Mouse (Mus musculus): ENCODE measurements at regions not wholly inside any gene's neighbourhood (a gene's known extent, or its start where the extent isn't known, plus 50 kb on each side); places are given as distances from the start of the nearest gene placed in this dataset.
A peak's percentile ranks its signal among the peaks of the same experiment; 100 is the strongest.

DNA sequence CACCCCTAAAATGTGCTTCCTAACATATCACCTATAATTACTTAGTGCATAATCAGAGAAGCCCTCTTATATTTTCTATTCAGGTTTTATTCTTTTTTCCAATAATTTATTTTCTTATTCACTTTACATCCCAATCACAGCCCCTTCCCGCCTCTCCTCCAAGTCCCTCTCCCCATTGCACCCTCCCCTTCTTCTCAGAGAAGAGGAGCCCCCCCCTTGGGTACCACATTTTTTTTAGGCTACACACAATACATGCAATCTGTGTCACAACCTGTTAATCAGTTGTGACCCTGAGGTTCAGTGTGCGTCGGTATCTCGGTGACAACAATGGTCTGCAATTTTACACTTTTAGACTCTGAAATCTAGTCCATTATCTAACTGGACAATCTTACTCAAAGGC is 198.0 kb downstream of the Pik3r1 start:
- Histone ChIP-seq H3K9me3 (ENCODE audit: low read length) (no peaks in the 10 kb centered on the region), H3K27me3 (ENCODE audit: insufficient read depth, low read length) (no peaks in the 10 kb centered on the region), H3K4me2 (replicated peaks; ENCODE audit: low read depth, low read length) (no peak overlapping the region), H3K4me3 (ENCODE audit: low read length) (no peak overlapping the region), H3K36me3 (ENCODE audit: insufficient read depth, low read length) (no peaks in the 10 kb centered on the region), H3K9ac (replicated peaks; ENCODE audit: low read length) (no peak overlapping the region), H3K27ac (ENCODE audit: low read length) (no peak overlapping the region), H3K4me1 (ENCODE audit: insufficient read depth, low read length) (peaks cover 4% of the 10 kb centered on the region; the same call in 1 of the 2 replicates)
- no peak for ATAC-seq (ENCODE audit: low FRiP score, low TSS enrichment)
- WGBS = 81% methylated on average over 4 of the region's 4 CpGs

- H3K9me3 ChIP-seq (ENCODE audit: low read length) = no peaks in the 10 kb centered on the region
- no peak overlapping the region for H3K4me2 ChIP-seq (replicated peaks; ENCODE audit: low read depth, low read length)
- no peak overlapping the region for H3K27ac ChIP-seq (ENCODE audit: low read length)
- no peak overlapping the region for H3K4me3 ChIP-seq (ENCODE audit: low read length)
- no peaks in the 10 kb centered on the region for H3K36me3 ChIP-seq (ENCODE audit: insufficient read depth, low read length)
- 71% methylated on average over 6 of the region's 6 CpGs for WGBS
- ATAC-seq (ENCODE audit: low FRiP score, low TSS enrichment) = no peak
- H3K4me1 ChIP-seq (ENCODE audit: insufficient read depth, low read length) = peaks cover 4% of the 10 kb centered on the region; the same call in 1 of the 2 replicates
- no peaks in the 10 kb centered on the region for H3K27me3 ChIP-seq (ENCODE audit: insufficient read depth, low read length)
- H3K9ac ChIP-seq (replicated peaks; ENCODE audit: low read length) = no peak overlapping the region
Observed at GRCm38 (mm10) chr13:101568985-101569631, 198.9 kb downstream of the Pik3r1 start.

- no peak for ATAC-seq (ENCODE audit: low FRiP score, low TSS enrichment)
Observed at GRCm38 (mm10) chr13:101565323-101565722, 202.7 kb downstream of the Pik3r1 start.

GRCm38 (mm10) chr13:101555371-101555874 is 212.6 kb downstream of the Pik3r1 start:
- no peak overlapping the region for H3K9ac ChIP-seq (replicated peaks; ENCODE audit: low read length)
- H3K4me2 ChIP-seq (replicated peaks; ENCODE audit: low read depth, low read length) = no peak overlapping the region
- H3K36me3 ChIP-seq (ENCODE audit: insufficient read depth, low read length) = no peaks in the 10 kb centered on the region
- H3K4me1 ChIP-seq (ENCODE audit: insufficient read depth, low read length) = peaks cover 10% of the 10 kb centered on the region; the same call in 1 of the 2 replicates
- H3K9me3 ChIP-seq (ENCODE audit: low read length) = no peaks in the 10 kb centered on the region
- no peak for ATAC-seq (ENCODE audit: low FRiP score, low TSS enrichment)
- 79% methylated on average over 3 of the region's 3 CpGs for WGBS
- H3K27ac ChIP-seq (ENCODE audit: low read length) = no peak overlapping the region
- H3K27me3 ChIP-seq (ENCODE audit: insufficient read depth, low read length) = no peaks in the 10 kb centered on the region
- H3K4me3 ChIP-seq (ENCODE audit: low read length) = no peak overlapping the region

More at GRCm38 (mm10) chr13:101565323-101565722, 202.7 kb downstream of the Pik3r1 start:
- Histone ChIP-seq H3K27me3 (ENCODE audit: insufficient read depth, low read length) (no peaks in the 10 kb centered on the region), H3K9ac (replicated peaks; ENCODE audit: low read length) (no peak overlapping the region), H3K36me3 (ENCODE audit: insufficient read depth, low read length) (no peaks in the 10 kb centered on the region), H3K27ac (ENCODE audit: low read length) (no peak overlapping the region), H3K4me3 (ENCODE audit: low read length) (no peak overlapping the region), H3K4me1 (ENCODE audit: insufficient read depth, low read length) (peaks cover 4% of the 10 kb centered on the region; the same call in 1 of the 2 replicates), H3K9me3 (ENCODE audit: low read length) (no peaks in the 10 kb centered on the region), H3K4me2 (replicated peaks; ENCODE audit: low read depth, low read length) (no peak overlapping the region)
- 76% methylated on average over 1 of the region's 1 CpGs for WGBS

- Histone ChIP-seq H3K4me3 (ENCODE audit: low read length) (no peak overlapping the region), H3K36me3 (ENCODE audit: insufficient read depth, low read length) (no peaks in the 10 kb centered on the region), H3K27me3 (ENCODE audit: insufficient read depth, low read length) (no peaks in the 10 kb centered on the region), H3K27ac (ENCODE audit: low read length) (no peak overlapping the region), H3K4me2 (replicated peaks; ENCODE audit: low read depth, low read length) (no peak overlapping the region), H3K9ac (replicated peaks; ENCODE audit: low read length) (no peak overlapping the region), H3K9me3 (ENCODE audit: low read length) (no peaks in the 10 kb centered on the region), H3K4me1 (ENCODE audit: insufficient read depth, low read length) (peaks cover 10% of the 10 kb centered on the region; the same call in 1 of the 2 replicates)
- whole genome bisulfite sequencing = 54% methylated on average over 8 of the region's 8 CpGs
- ATAC-seq (ENCODE audit: low FRiP score, low TSS enrichment) = 0 out of 2 replicates have a peak, but pooled peaks have one; percentile 57
Observed at GRCm38 (mm10) chr13:101553131-101553549, 214.9 kb downstream of the Pik3r1 start.

DNA sequence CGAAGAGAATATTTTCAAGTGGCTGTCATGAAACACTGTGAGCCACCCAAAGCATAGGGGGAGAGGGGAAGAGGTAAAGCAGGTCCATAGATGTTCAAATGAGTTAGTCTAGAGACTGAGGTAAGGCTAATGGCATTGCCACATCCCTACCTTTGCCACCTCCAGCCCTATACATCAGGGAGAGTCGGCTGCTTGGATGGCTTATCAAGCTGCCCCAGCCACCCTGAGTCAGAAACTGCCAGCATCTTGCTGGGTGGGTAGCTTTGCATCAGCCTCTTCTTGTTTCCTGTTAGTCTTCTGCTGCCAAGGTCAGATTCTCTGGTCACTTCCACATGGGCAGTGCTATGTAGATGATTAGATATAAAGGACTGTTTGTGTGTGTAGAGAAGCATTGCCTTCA is 215.6 kb downstream of the Pik3r1 start:
- no peak; the same call in 1 of the 2 replicates for ATAC-seq (ENCODE audit: low FRiP score, low TSS enrichment)

GRCm38 (mm10) chr13:101551068-101551467 is 216.9 kb downstream of the Pik3r1 start:
- Histone ChIP-seq H3K4me1 (ENCODE audit: insufficient read depth, low read length) (peaks cover 15% of the 10 kb centered on the region; the same call in 1 of the 2 replicates), H3K9me3 (ENCODE audit: low read length) (no peaks in the 10 kb centered on the region), H3K27ac (ENCODE audit: low read length) (no peak overlapping the region), H3K9ac (replicated peaks; ENCODE audit: low read length) (no peak overlapping the region), H3K27me3 (ENCODE audit: insufficient read depth, low read length) (no peaks in the 10 kb centered on the region), H3K4me3 (ENCODE audit: low read length) (no peak overlapping the region), H3K36me3 (ENCODE audit: insufficient read depth, low read length) (no peaks in the 10 kb centered on the region), H3K4me2 (replicated peaks; ENCODE audit: low read depth, low read length) (no peak overlapping the region)
- 90% methylated on average over 6 of the region's 6 CpGs for WGBS
- ATAC-seq (ENCODE audit: low FRiP score, low TSS enrichment) = no peak

More for the DNA sequence above, 215.6 kb downstream of the Pik3r1 start:
- H3K27ac ChIP-seq (ENCODE audit: low read length) = no peak overlapping the region
- H3K9ac ChIP-seq (replicated peaks; ENCODE audit: low read length) = no peak overlapping the region
- WGBS = 84% methylated on average over 2 of the region's 2 CpGs
- no peak overlapping the region for H3K4me3 ChIP-seq (ENCODE audit: low read length)
- H3K9me3 ChIP-seq (ENCODE audit: low read length) = no peaks in the 10 kb centered on the region
- no peaks in the 10 kb centered on the region for H3K36me3 ChIP-seq (ENCODE audit: insufficient read depth, low read length)
- no peak overlapping the region for H3K4me2 ChIP-seq (replicated peaks; ENCODE audit: low read depth, low read length)
- H3K27me3 ChIP-seq (ENCODE audit: insufficient read depth, low read length) = no peaks in the 10 kb centered on the region
- H3K4me1 ChIP-seq (ENCODE audit: insufficient read depth, low read length) = peaks cover 15% of the 10 kb centered on the region; the same call in 1 of the 2 replicates

DNA sequence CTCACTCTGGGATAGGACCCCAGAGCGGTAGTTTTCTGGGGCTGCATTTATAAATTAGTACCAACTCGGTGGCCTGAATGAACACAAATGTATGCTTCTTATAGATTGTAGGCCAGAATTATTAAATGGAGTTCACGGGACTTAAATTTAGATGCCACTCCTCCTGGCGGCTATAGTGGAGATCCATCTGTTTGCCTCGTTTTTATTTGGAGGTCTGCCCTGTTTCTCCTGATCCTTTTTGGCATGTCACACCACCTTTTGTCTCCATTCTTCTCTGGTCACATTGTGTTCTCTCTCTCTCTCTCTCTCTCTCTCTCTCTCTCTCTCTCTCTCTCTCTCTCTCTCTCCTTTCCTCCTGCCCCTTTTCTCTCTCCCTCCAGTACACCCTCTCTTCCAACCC is 217.5 kb downstream of the Pik3r1 start:
- no peaks in the 10 kb centered on the region for H3K9me3 ChIP-seq (ENCODE audit: low read length)
- no peak overlapping the region for H3K4me2 ChIP-seq (replicated peaks; ENCODE audit: low read depth, low read length)
- no peak overlapping the region for H3K4me3 ChIP-seq (ENCODE audit: low read length)
- no peak overlapping the region for H3K9ac ChIP-seq (replicated peaks; ENCODE audit: low read length)
- WGBS = 81% methylated on average over 5 of the region's 5 CpGs
- no peak for ATAC-seq (ENCODE audit: low FRiP score, low TSS enrichment)
- peaks cover 19% of the 10 kb centered on the region; the same call in 1 of the 2 replicates for H3K4me1 ChIP-seq (ENCODE audit: insufficient read depth, low read length)
- no peaks in the 10 kb centered on the region for H3K36me3 ChIP-seq (ENCODE audit: insufficient read depth, low read length)
- no peak overlapping the region for H3K27ac ChIP-seq (ENCODE audit: low read length)
- H3K27me3 ChIP-seq (ENCODE audit: insufficient read depth, low read length) = no peaks in the 10 kb centered on the region

GRCm38 (mm10) chr13:101547887-101548286 is 220.1 kb downstream of the Pik3r1 start:
- no peaks in the 10 kb centered on the region for H3K36me3 ChIP-seq (ENCODE audit: insufficient read depth, low read length)
- H3K27me3 ChIP-seq (ENCODE audit: insufficient read depth, low read length) = no peaks in the 10 kb centered on the region
- WGBS = 10% methylated on average over 6 of the region's 6 CpGs
- H3K9me3 ChIP-seq (ENCODE audit: low read length) = no peaks in the 10 kb centered on the region
- H3K27ac ChIP-seq (ENCODE audit: low read length) = no peak overlapping the region
- H3K4me3 ChIP-seq (ENCODE audit: low read length) = no peak overlapping the region
- 0 out of 2 replicates have a peak overlapping the region, but pooled peaks have one; percentile 13 for H3K4me2 ChIP-seq (replicated peaks; ENCODE audit: low read depth, low read length)
- peak; percentile 47; the same call in 1 of the 2 replicates for ATAC-seq (ENCODE audit: low FRiP score, low TSS enrichment)
- peaks cover 13% of the 10 kb centered on the region; the same call in 1 of the 2 replicates for H3K4me1 ChIP-seq (ENCODE audit: insufficient read depth, low read length)
- H3K9ac ChIP-seq (replicated peaks; ENCODE audit: low read length) = no peak overlapping the region

GRCm38 (mm10) chr13:101547365-101547764 is 220.7 kb downstream of the Pik3r1 start:
- Histone ChIP-seq H3K36me3 (ENCODE audit: insufficient read depth, low read length) (no peaks in the 10 kb centered on the region), H3K27me3 (ENCODE audit: insufficient read depth, low read length) (no peaks in the 10 kb centered on the region), H3K4me2 (replicated peaks; ENCODE audit: low read depth, low read length) (no peak overlapping the region), H3K4me1 (ENCODE audit: insufficient read depth, low read length) (peaks cover 9% of the 10 kb centered on the region; the same call in 1 of the 2 replicates), H3K9me3 (ENCODE audit: low read length) (no peaks in the 10 kb centered on the region), H3K4me3 (ENCODE audit: low read length) (no peak overlapping the region), H3K9ac (replicated peaks; ENCODE audit: low read length) (no peak overlapping the region), H3K27ac (ENCODE audit: low read length) (no peak overlapping the region)
- 84% methylated on average over 2 of the region's 2 CpGs for WGBS
- ATAC-seq (ENCODE audit: low FRiP score, low TSS enrichment) = no peak

Data from kidney, embryonic 16.5 days (tissue).